Mouse (Mus musculus): ENCODE measurements around the gene Dnm1.

The Dnm1 gene

GRCm38 (mm10) chr2:32283986-32284385 lies 69.2 kb downstream of the Dnm1 start:
- no peak for DNase-seq (ENCODE audit: low read depth, low spot score)

- peak; percentile 89 for DNase-seq (ENCODE audit: low read depth, low spot score)
These were observed 70.4 kb downstream of the Dnm1 start for GRCm38 (mm10) chr2:32282727-32283126.

GRCm38 (mm10) chr2:32282289-32282688 lies 70.8 kb downstream of the Dnm1 start:
- DNase-seq (ENCODE audit: low read depth, low spot score): no peak

DNA sequence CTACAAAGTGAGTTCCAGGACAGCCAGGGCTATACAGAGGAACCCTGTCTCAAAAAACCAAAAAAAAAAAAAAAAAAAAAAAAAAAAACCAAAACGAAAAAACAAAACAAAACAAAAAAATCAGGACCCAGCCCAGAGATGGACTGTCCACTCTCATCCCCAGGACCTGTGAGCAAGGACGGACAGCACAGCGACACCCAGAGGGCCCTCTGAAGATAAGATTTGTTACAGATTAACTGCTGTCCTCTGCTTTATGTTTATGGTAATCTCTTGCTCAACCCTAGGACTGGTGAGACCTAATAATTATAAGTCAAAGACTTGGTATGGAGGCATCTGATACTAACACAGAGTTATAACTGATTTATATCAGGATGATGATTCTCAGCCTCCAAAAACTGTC lies 77.3 kb downstream of the Dnm1 start:
- no peak for DNase-seq (ENCODE audit: low read depth, low spot score)

GRCm38 (mm10) chr2:32260635-32261034 lies 92.5 kb downstream of the Dnm1 start:
- DNase-seq (ENCODE audit: low read depth, low spot score): peak; percentile 92

- DNase-seq (ENCODE audit: low read depth, low spot score): peak; percentile 97
These were observed 93.3 kb downstream of the Dnm1 start, which contains the start of gene Uck1 for GRCm38 (mm10) chr2:32259657-32260417. Gene Uck1, minus strand, starts transcription at chr2:32260159.

GRCm38 (mm10) chr2:32258887-32259533 lies 94.1 kb downstream of the Dnm1 start:
- no peak for DNase-seq (ENCODE audit: low read depth, low spot score)

All from ZHBTc4 (cell line).